Mouse (Mus musculus) cerebellum, adult 18-20 months (tissue): Measurements from ENCODE around the gene Pla2g2c.

Source experiments
- DNase-seq, 2 experiments: peaks; one replicate each; pipeline ENCODE4 v3.0.0; 2021

Gene Pla2g2c

GRCm38 (mm10) chr4:138710633-138711032, 14.0 kb upstream of the Pla2g2c start:
- peak; percentile 97 to 99 for DNase-seq

GRCm38 (mm10) chr4:138711051-138711820, 13.4 kb upstream of the Pla2g2c start:
- DNase-seq: peak in 1 of 2 experiments; percentile 27

GRCm38 (mm10) chr4:138712096-138712495, 12.5 kb upstream of the Pla2g2c start:
- peak in 1 of 2 experiments; percentile 26 for DNase-seq

- DNase-seq: peak; percentile 40 to 48
Measured at GRCm38 (mm10) chr4:138712621-138713020, 12.0 kb upstream of the Pla2g2c start.

GRCm38 (mm10) chr4:138714186-138714585, 10.4 kb upstream of the Pla2g2c start:
- no peak for DNase-seq

- DNase-seq: peak; percentile 27 to 41
Measured at GRCm38 (mm10) chr4:138716697-138717096, 7.9 kb upstream of the Pla2g2c start.

- no peak for DNase-seq
Measured at GRCm38 (mm10) chr4:138718586-138719263, 5.9 kb upstream of the Pla2g2c start.

GRCm38 (mm10) chr4:138719264-138719596, 5.4 kb upstream of the Pla2g2c start:
- DNase-seq: no peak

- no peak for DNase-seq
Measured at GRCm38 (mm10) chr4:138723493-138724281, 905 bp upstream of the Pla2g2c start.

- DNase-seq: peak; percentile 34 to 43
Measured at GRCm38 (mm10) chr4:138725127-138725461, 502 bp downstream of the Pla2g2c start.

GRCm38 (mm10) chr4:138725751-138726150, 1.2 kb downstream of the Pla2g2c start:
- no peak for DNase-seq

- DNase-seq: no peak
Measured at GRCm38 (mm10) chr4:138729018-138729703, 4.6 kb downstream of the Pla2g2c start.

GRCm38 (mm10) chr4:138734105-138734504, 9.5 kb downstream of the Pla2g2c start:
- DNase-seq: no peak

- DNase-seq: no peak
Measured at GRCm38 (mm10) chr4:138734863-138735262, 10.3 kb downstream of the Pla2g2c start.

GRCm38 (mm10) chr4:138737031-138737430, 12.4 kb downstream of the Pla2g2c start, which contains the start of gene Ubxn10:
Gene Ubxn10 (minus strand): TSS chr4:138737167.
- no peak for DNase-seq

- DNase-seq: peak; percentile 30 to 31
Measured at GRCm38 (mm10) chr4:138739136-138739851, 14.7 kb downstream of the Pla2g2c start.

- DNase-seq: no peak
Measured at GRCm38 (mm10) chr4:138745884-138746283, 21.3 kb downstream of the Pla2g2c start.

GRCm38 (mm10) chr4:138746866-138747265, 22.3 kb downstream of the Pla2g2c start:
- DNase-seq: no peak

GRCm38 (mm10) chr4:138747851-138748250, 23.3 kb downstream of the Pla2g2c start:
- no peak for DNase-seq

GRCm38 (mm10) chr4:138748369-138749072, 23.9 kb downstream of the Pla2g2c start:
- peak; percentile 49 to 65 for DNase-seq

- no peak for DNase-seq
Measured at GRCm38 (mm10) chr4:138752603-138753002, 28.0 kb downstream of the Pla2g2c start.

GRCm38 (mm10) chr4:138753608-138754007, 29.0 kb downstream of the Pla2g2c start:
- DNase-seq: no peak
